Mouse (Mus musculus) bone marrow macrophage, adult 2 months (primary cell): Measurements from ENCODE around the gene Hist2h3c1.
"Not testable (repeated sequence)": the region's sequence is repeated elsewhere in the genome, so short reads cannot be mapped to it uniquely, and the experiment has no call there.

ENCODE experiments used
- CTCF ChIP-seq: IDR thresholded peaks from 2 replicates; pipeline ENCODE4 v1.5.1; 2012; ENCODE audit warnings: low read depth, mild to moderate bottlenecking, low read length, moderate library complexity
- POLR2A ChIP-seq: IDR thresholded peaks from 2 replicates; pipeline ENCODE4 v1.6.1; 2012; ENCODE audit warnings: mild to moderate bottlenecking, low read depth, low read length, borderline replicate concordance

- not testable (repeated sequence) for TF ChIP-seq CTCF, POLR2A
Observed at GRCm38 (mm10) chr3:96290727-96291126, 44.2 kb downstream of the Hist2h3c1 start.
